Mouse (Mus musculus): ENCODE data around the gene Sh3rf3.

- TF ChIP-seq CTCF (conservative IDR thresholded peaks at IDR 0.05; ENCODE audit: low read length) (no peak), NANOG (IDR thresholded peaks at IDR 0.05; ENCODE audit: borderline replicate concordance, low read length) (no peak), POU5F1 (IDR thresholded peaks at IDR 0.05; ENCODE audit: borderline replicate concordance, low read length) (no peak)
Observed at GRCm38 (mm10) chr10:58937521-58937920, 124.4 kb downstream of the Sh3rf3 start.

All from E14TG2a.4 (cell line).